In the genomic region with DNA sequence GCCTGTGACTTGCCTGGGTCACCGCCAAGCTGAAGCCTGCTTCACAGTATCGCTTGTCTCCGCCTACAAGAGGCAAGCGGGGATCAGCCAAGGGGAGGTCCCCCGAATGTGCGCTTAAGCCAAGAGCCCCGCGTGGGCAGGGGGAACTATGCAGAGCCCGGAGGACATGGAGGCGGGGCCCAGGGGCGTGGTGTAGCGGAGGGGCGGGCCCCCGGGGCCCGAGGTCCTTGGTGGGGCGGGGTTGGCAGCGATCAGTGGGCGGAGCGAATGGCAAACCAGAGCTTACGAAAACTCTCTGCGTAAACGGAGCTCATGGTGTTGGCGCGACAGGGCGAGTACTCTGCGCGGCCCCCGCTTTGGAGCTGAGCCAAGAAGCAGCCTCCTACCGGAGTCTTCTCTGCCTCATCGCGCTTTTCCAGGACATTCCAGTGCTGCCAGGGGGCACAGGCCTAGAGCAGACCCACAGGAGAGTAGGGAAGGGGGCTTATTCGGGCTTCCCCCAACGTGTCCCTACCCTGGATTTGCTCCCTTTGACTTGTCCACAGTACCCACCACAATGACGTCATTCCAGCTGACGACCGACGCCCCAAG, we compare ENCODE assay signal across 7 mouse cellular contexts. TPM values are rescaled to one million over a fixed set of nuclear protein-coding genes. Genes with fewer than 3 reads are reported as not detected.
DNase-seq lines count a peak whose midpoint lies in the region; ATAC-seq lines count a peak whose summit lies in the region.

No protein-coding gene starts in this region.

- H3K9me3 ChIP-seq in embryonic facial prominence, embryonic 11.5 days (replicated peaks; ENCODE audit: control insufficient read depth, low read length), result no peaks in the 10 kb centered on the region
- H3K9me3 ChIP-seq in limb, embryonic 10.5 days (replicated peaks), result no peaks in the 10 kb centered on the region
- H3K9me3 ChIP-seq in midbrain, embryonic 13.5 days, result no peaks in the 10 kb centered on the region

- peak overlapping the region; percentile 50 for H3K9ac ChIP-seq in embryonic facial prominence, embryonic 11.5 days (replicated peaks; ENCODE audit: low read length)
- peak overlapping the region; percentile 56 for H3K9ac ChIP-seq in midbrain, embryonic 13.5 days (replicated peaks)

- peak overlapping the region; percentile 29 for H3K4me3 ChIP-seq in embryonic facial prominence, embryonic 11.5 days (ENCODE audit: low read depth, low read length)
- peak overlapping the region; percentile 53 for H3K4me3 ChIP-seq in limb, embryonic 10.5 days
- peak overlapping the region; percentile 48 for H3K4me3 ChIP-seq in midbrain, embryonic 13.5 days (replicated peaks)

- peak overlapping the region; percentile 70 for H3K4me2 ChIP-seq in embryonic facial prominence, embryonic 11.5 days (ENCODE audit: low read depth, low read length)
- H3K4me2 ChIP-seq in midbrain, embryonic 13.5 days (replicated peaks), result peak overlapping the region; percentile 76

- 1% methylated on average over 36 of the region's 37 CpGs for WGBS in embryonic facial prominence, embryonic 11.5 days
- WGBS in limb, embryonic 10.5 days, result under 1% methylated on average over 37 of the region's 37 CpGs
- WGBS in midbrain, embryonic 13.5 days, result under 1% methylated on average over 36 of the region's 37 CpGs

- H3K27me3 ChIP-seq in embryonic facial prominence, embryonic 11.5 days (ENCODE audit: control insufficient read depth, insufficient read depth, low read length), result no peaks in the 10 kb centered on the region
- H3K27me3 ChIP-seq in limb, embryonic 10.5 days (ENCODE audit: low read depth, poor library complexity, severe bottlenecking), result peaks cover 57% of the 10 kb centered on the region
- peaks cover 17% of the 10 kb centered on the region for H3K27me3 ChIP-seq in midbrain, embryonic 13.5 days

- H3K4me1 ChIP-seq in embryonic facial prominence, embryonic 11.5 days (ENCODE audit: control insufficient read depth, insufficient read depth, low read length), result peaks cover 4% of the 10 kb centered on the region
- H3K4me1 ChIP-seq in limb, embryonic 10.5 days, result peaks cover 25% of the 10 kb centered on the region
- peaks cover 23% of the 10 kb centered on the region for H3K4me1 ChIP-seq in midbrain, embryonic 13.5 days (replicated peaks)

- H3K27ac ChIP-seq in embryonic facial prominence, embryonic 11.5 days (replicated peaks; ENCODE audit: low read depth, low read length), result no peak overlapping the region; the same call in 1 of the 2 replicates
- peak overlapping the region; percentile 75 for H3K27ac ChIP-seq in limb, embryonic 10.5 days
- H3K27ac ChIP-seq in midbrain, embryonic 13.5 days, result no peak overlapping the region

- ATAC-seq in embryonic facial prominence, embryonic 11.5 days (replicated peaks; ENCODE audit: insufficient number of reproducible peaks, low FRiP score, low TSS enrichment, low read depth), result peak; percentile 82
- ATAC-seq in granulocyte monocyte progenitor cell, adult 5-6 weeks (replicated peaks; ENCODE audit: poor library complexity, severe bottlenecking), result peak; percentile 97
- peak; percentile 87 for ATAC-seq in midbrain, embryonic 13.5 days

- DNase-seq in adrenal gland, postnatal 14 days, result peak; percentile 100
- peak; percentile 94 for DNase-seq in embryonic facial prominence, embryonic 11.5 days (ENCODE audit: low spot score)
- DNase-seq in kidney, adult 11 months, result peak; percentile 96
- DNase-seq in limb, embryonic 10.5 days (ENCODE audit: low spot score), result peak; percentile 93
- DNase-seq in spleen, adult 12 weeks (ENCODE audit: low spot score), result peak; percentile 80

- no peaks in the 10 kb centered on the region for H3K36me3 ChIP-seq in embryonic facial prominence, embryonic 11.5 days (replicated peaks; ENCODE audit: control insufficient read depth, insufficient read depth, low read depth, low read length)
- no peaks in the 10 kb centered on the region for H3K36me3 ChIP-seq in limb, embryonic 10.5 days
- no peaks in the 10 kb centered on the region for H3K36me3 ChIP-seq in midbrain, embryonic 13.5 days

RNA-seq across cellular contexts. Expression of a gene that starts 2.8 kb away (rescaled TPM):
- total RNA-seq in adrenal gland, postnatal 14 days (2021), result 4.6 and 7.4 TPM in 2 replicates
- 4.4 and 4.5 TPM in 2 replicates for polyA plus RNA-seq in embryonic facial prominence, embryonic 11.5 days (2014; fragmentation: Nextera tagmentation; extraction: Ambion mirVana)
- total RNA-seq in granulocyte monocyte progenitor cell, adult 5-6 weeks (2014; fragmentation: Nextera tagmentation), result 12.4 and 17.1 TPM in 2 replicates
- total RNA-seq in granulocyte monocyte progenitor cell, adult 5-6 weeks (2017), result 14.4 and 14.7 TPM in 2 replicates
- polyA plus RNA-seq in limb, embryonic 10.5 days (2016; fragmentation: Nextera tagmentation; extraction: Ambion mirVana), result 4.6 and 5.3 TPM in 2 replicates
- 4.9 and 6.0 TPM in 2 replicates for polyA plus RNA-seq in midbrain, embryonic 13.5 days (2015; fragmentation: Nextera tagmentation; extraction: Ambion mirVana)

RNA-seq across cellular contexts. Expression of a gene that starts 19.7 kb away (rescaled TPM):
- total RNA-seq in adrenal gland, postnatal 14 days (2021), result 8.2 and 9.6 TPM in 2 replicates
- 8.6 and 8.8 TPM in 2 replicates for polyA plus RNA-seq in embryonic facial prominence, embryonic 11.5 days (2014; fragmentation: Nextera tagmentation; extraction: Ambion mirVana)
- not detected in 2 replicates for total RNA-seq in granulocyte monocyte progenitor cell, adult 5-6 weeks (2014; fragmentation: Nextera tagmentation)
- total RNA-seq in granulocyte monocyte progenitor cell, adult 5-6 weeks (2017), result not detected in 2 replicates
- polyA plus RNA-seq in limb, embryonic 10.5 days (2016; fragmentation: Nextera tagmentation; extraction: Ambion mirVana), result 3.7 and 4.2 TPM in 2 replicates
- polyA plus RNA-seq in midbrain, embryonic 13.5 days (2015; fragmentation: Nextera tagmentation; extraction: Ambion mirVana), result 10.9 and 18.4 TPM in 2 replicates

RNA-seq across cellular contexts. Expression of a gene that starts 37.0 kb away (rescaled TPM):
- 180 and 194 TPM in 2 replicates for total RNA-seq in adrenal gland, postnatal 14 days (2021)
- 38.8 and 52.0 TPM in 2 replicates for polyA plus RNA-seq in embryonic facial prominence, embryonic 11.5 days (2014; fragmentation: Nextera tagmentation; extraction: Ambion mirVana)
- total RNA-seq in granulocyte monocyte progenitor cell, adult 5-6 weeks (2014; fragmentation: Nextera tagmentation), result 110 and 152 TPM in 2 replicates
- total RNA-seq in granulocyte monocyte progenitor cell, adult 5-6 weeks (2017), result 38.6 and 48.3 TPM in 2 replicates
- 78.5 and 93.2 TPM in 2 replicates for polyA plus RNA-seq in limb, embryonic 10.5 days (2016; fragmentation: Nextera tagmentation; extraction: Ambion mirVana)
- polyA plus RNA-seq in midbrain, embryonic 13.5 days (2015; fragmentation: Nextera tagmentation; extraction: Ambion mirVana), result 57.4 and 61.8 TPM in 2 replicates

RNA-seq across cellular contexts. Expression of a gene that starts 59.4 kb away (rescaled TPM):
- 373 and 415 TPM in 2 replicates for total RNA-seq in adrenal gland, postnatal 14 days (2021)
- polyA plus RNA-seq in embryonic facial prominence, embryonic 11.5 days (2014; fragmentation: Nextera tagmentation; extraction: Ambion mirVana), result 168 and 185 TPM in 2 replicates
- total RNA-seq in granulocyte monocyte progenitor cell, adult 5-6 weeks (2014; fragmentation: Nextera tagmentation), result 99.0 and 163 TPM in 2 replicates
- total RNA-seq in granulocyte monocyte progenitor cell, adult 5-6 weeks (2017), result 51.4 and 53.9 TPM in 2 replicates
- polyA plus RNA-seq in limb, embryonic 10.5 days (2016; fragmentation: Nextera tagmentation; extraction: Ambion mirVana), result 209 and 242 TPM in 2 replicates
- polyA plus RNA-seq in midbrain, embryonic 13.5 days (2015; fragmentation: Nextera tagmentation; extraction: Ambion mirVana), result 141 and 154 TPM in 2 replicates
